Comparison of ENCODE assay signal across 8 mouse cellular contexts in genomic region chr3:89321183-89322130, GRCm38 (mm10). TPM values are rescaled to one million over a fixed set of nuclear protein-coding genes. Genes with fewer than 3 reads are reported as not detected.
A peak's percentile ranks its signal among the peaks of the same experiment; 100 is the strongest.
DNase-seq lines count a peak whose midpoint lies in the region; ATAC-seq and TF ChIP-seq lines count a peak whose summit lies in the region.

No protein-coding gene starts in this region.

- ATAC-seq in liver, postnatal 0 days = peak; percentile 26; the same call in 1 of the 2 replicates

- no peak overlapping the region for H3K27ac ChIP-seq in heart, adult 2 months
- no peak overlapping the region for H3K27ac ChIP-seq in brown adipose tissue, adult 24 weeks (replicated peaks; ENCODE audit: low read depth, low read length)
- H3K27ac ChIP-seq in hindbrain, embryonic 10.5 days = peak overlapping the region; percentile 87
- no peak overlapping the region for H3K27ac ChIP-seq in liver, postnatal 0 days (ENCODE audit: low read depth)

- 1% methylated on average over 63 of the region's 66 CpGs for WGBS in heart, adult 2 months
- under 1% methylated on average over 66 of the region's 66 CpGs for WGBS in hindbrain, embryonic 10.5 days
- 1% methylated on average over 53 of the region's 66 CpGs for WGBS in liver, postnatal 0 days (ENCODE audit: insufficient replicate concordance)

- peaks cover 6% of the 10 kb centered on the region for H3K4me1 ChIP-seq in heart, adult 2 months (ENCODE audit: control insufficient read depth, insufficient read depth, low read length)
- peaks cover 16% of the 10 kb centered on the region; the same call in 1 of the 2 replicates for H3K4me1 ChIP-seq in brown adipose tissue, adult 24 weeks (ENCODE audit: control insufficient read depth, insufficient read depth, insufficient read length, low read length)
- peaks cover 70% of the 10 kb centered on the region for H3K4me1 ChIP-seq in hindbrain, embryonic 10.5 days (replicated peaks)
- H3K4me1 ChIP-seq in liver, postnatal 0 days (ENCODE audit: insufficient read depth) = peaks cover 28% of the 10 kb centered on the region

- H3K4me3 ChIP-seq in heart, adult 2 months = peak overlapping the region; percentile 54
- peak overlapping the region; percentile 54 for H3K4me3 ChIP-seq in brown adipose tissue, adult 24 weeks (ENCODE audit: insufficient read depth, low read depth, low read length)
- H3K4me3 ChIP-seq in hindbrain, embryonic 10.5 days = peak overlapping the region; percentile 71
- peak overlapping the region; percentile 19 for H3K4me3 ChIP-seq in liver, postnatal 0 days (ENCODE audit: low read depth, low read length)

- no peak for TF ChIP-seq POLR2A in heart, adult 2 months (IDR thresholded peaks at IDR 0.05; ENCODE audit: insufficient read depth, low read depth, low read length)

- H3K36me3 ChIP-seq in heart, adult 2 months (ENCODE audit: control insufficient read depth, insufficient read depth, low read length) = no peaks in the 10 kb centered on the region
- no peaks in the 10 kb centered on the region for H3K36me3 ChIP-seq in hindbrain, embryonic 10.5 days
- H3K36me3 ChIP-seq in liver, postnatal 0 days (replicated peaks; ENCODE audit: insufficient read depth, low read length) = no peaks in the 10 kb centered on the region
- H3K36me3 ChIP-seq in splenic B cell, adult 2 months (ENCODE audit: control insufficient read depth, insufficient read depth, low read length, poor library complexity, severe bottlenecking) = no peaks in the 10 kb centered on the region

- H3K4me2 ChIP-seq in liver, postnatal 0 days (ENCODE audit: low read depth, low read length) = peak overlapping the region; percentile 79

- no peaks in the 10 kb centered on the region for H3K79me2 ChIP-seq in heart, adult 2 months (replicated peaks; ENCODE audit: control insufficient read depth, insufficient read depth, low read length)

- no peaks in the 10 kb centered on the region for H3K9me3 ChIP-seq in hindbrain, embryonic 10.5 days
- H3K9me3 ChIP-seq in liver, postnatal 0 days (ENCODE audit: low read length) = no peaks in the 10 kb centered on the region

- intact Hi-C loops in heart, adult 2 months (cut with DNase I) = no loop called here
- intact Hi-C loops in heart, postnatal 25 days (cut with DNase I) = loop anchor here (1.0 kb wide), 1 partner anchor 14 kb away; no protein-coding TSS in a partner anchor

- peaks cover 28% of the 10 kb centered on the region for H3K27me3 ChIP-seq in heart, adult 2 months (ENCODE audit: control insufficient read depth, insufficient read depth, low read length)
- peaks cover 84% of the 10 kb centered on the region for H3K27me3 ChIP-seq in hindbrain, embryonic 10.5 days (ENCODE audit: insufficient read depth, poor library complexity, severe bottlenecking)
- peaks cover 77% of the 10 kb centered on the region for H3K27me3 ChIP-seq in liver, postnatal 0 days (ENCODE audit: insufficient read depth, low read length)
- H3K27me3 ChIP-seq in splenic B cell, adult 2 months (ENCODE audit: control insufficient read depth, insufficient read depth, low read length, poor library complexity, severe bottlenecking) = no peaks in the 10 kb centered on the region; the same call in 1 of the 2 replicates

- no peak for TF ChIP-seq CTCF in heart, adult 2 months (IDR thresholded peaks at IDR 0.05)
- no peak for TF ChIP-seq CTCF in liver, postnatal 0 days (IDR thresholded peaks at IDR 0.05; ENCODE audit: low read depth)

- TF ChIP-seq EP300 in heart, adult 2 months (IDR thresholded peaks at IDR 0.05; ENCODE audit: insufficient read depth, low read depth, low read length) = no peak
- TF ChIP-seq EP300 in liver, postnatal 0 days (IDR thresholded peaks at IDR 0.05; ENCODE audit: low read depth) = no peak

- DNase-seq in heart, adult 2 months = peak in 1 of 2 experiments; percentile 45
- no peak for DNase-seq in heart, postnatal 25 days (ENCODE audit: low spot score)
- peak; percentile 23 for DNase-seq in A20 (ENCODE audit: low read depth, low spot score)
- peak; percentile 49 for DNase-seq in hindbrain, embryonic 10.5 days (ENCODE audit: low spot score)
- DNase-seq in liver, postnatal 0 days = no peak
- peak; percentile 58 for DNase-seq in splenic B cell, adult 2 months (ENCODE audit: low read depth, low spot score)
- DNase-seq in urinary bladder, postnatal 10 days (ENCODE audit: low spot score) = no peak

- H3K9ac ChIP-seq in heart, adult 2 months (ENCODE audit: low read depth, low read length) = peak overlapping the region; percentile 43
- H3K9ac ChIP-seq in liver, postnatal 0 days (replicated peaks) = no peak overlapping the region

RNA-seq across cellular contexts. Expression of gene Efna3, which starts 1.3 kb away (rescaled TPM):
- total RNA-seq in heart, adult 2 months (2021) = not detected
- polyA plus RNA-seq in heart, adult 2 months (2012; rRNA removed) = 0.09 TPM in 1 of 2 replicates, not detected in the other
- under 1 TPM in 1 of 2 experiments, not detected in 1; 0.31 TPM for total RNA-seq in heart, postnatal 25 days (2021)
- 0.44 TPM in 1 of 2 replicates, not detected in the other for polyA plus RNA-seq in brown adipose tissue, adult 24 weeks (2012; ENCODE audit: insufficient read depth, insufficient read length, missing spikeins)
- 5.9 and 10.7 TPM in 2 replicates for polyA plus RNA-seq in hindbrain, embryonic 10.5 days (2016; fragmentation: Nextera tagmentation; extraction: Ambion mirVana)
- not detected in 2 replicates for polyA plus RNA-seq in liver, postnatal 0 days (2015; fragmentation: Nextera tagmentation; extraction: Ambion mirVana)

RNA-seq across cellular contexts. Expression of gene Efna4, which starts 16.4 kb away (rescaled TPM):
- total RNA-seq in heart, adult 2 months (2021) = under 1 TPM; 0.21 to 0.36 TPM
- polyA plus RNA-seq in heart, adult 2 months (2012; rRNA removed) = 0.64 and 0.86 TPM in 2 replicates
- total RNA-seq in heart, postnatal 25 days (2021) = under 1 TPM; 0.31 to 0.47 TPM
- polyA plus RNA-seq in brown adipose tissue, adult 24 weeks (2012; ENCODE audit: insufficient read depth, insufficient read length, missing spikeins) = 1.3 TPM in 1 of 2 replicates, not detected in the other
- 22.4 and 23.2 TPM in 2 replicates for polyA plus RNA-seq in hindbrain, embryonic 10.5 days (2016; fragmentation: Nextera tagmentation; extraction: Ambion mirVana)
- 0.36 and 0.56 TPM in 2 replicates for polyA plus RNA-seq in liver, postnatal 0 days (2015; fragmentation: Nextera tagmentation; extraction: Ambion mirVana)

RNA-seq across cellular contexts. Expression of gene Adam15, which starts 28.3 kb away (rescaled TPM):
- total RNA-seq in heart, adult 2 months (2021) = 10 to 100 TPM; 56.8 to 59.2 TPM
- 95.6 and 95.7 TPM in 2 replicates for polyA plus RNA-seq in heart, adult 2 months (2012; rRNA removed)
- total RNA-seq in heart, postnatal 25 days (2021) = 10 to 100 TPM; 52.7 to 68.7 TPM
- 28.5 and 31.3 TPM in 2 replicates for polyA plus RNA-seq in brown adipose tissue, adult 24 weeks (2012; ENCODE audit: insufficient read depth, insufficient read length, missing spikeins)
- polyA plus RNA-seq in hindbrain, embryonic 10.5 days (2016; fragmentation: Nextera tagmentation; extraction: Ambion mirVana) = 36.4 and 38.1 TPM in 2 replicates
- polyA plus RNA-seq in liver, postnatal 0 days (2015; fragmentation: Nextera tagmentation; extraction: Ambion mirVana) = 9.1 and 9.2 TPM in 2 replicates

RNA-seq across cellular contexts. Expression of gene Dcst2, which starts 40.3 kb away (rescaled TPM):
- not detected for total RNA-seq in heart, adult 2 months (2021)
- polyA plus RNA-seq in heart, adult 2 months (2012; rRNA removed) = 0.09 and 0.35 TPM in 2 replicates
- not detected for total RNA-seq in heart, postnatal 25 days (2021)
- polyA plus RNA-seq in brown adipose tissue, adult 24 weeks (2012; ENCODE audit: insufficient read depth, insufficient read length, missing spikeins) = 1.2 and 1.6 TPM in 2 replicates
- 0.34 TPM in 1 of 2 replicates, not detected in the other for polyA plus RNA-seq in hindbrain, embryonic 10.5 days (2016; fragmentation: Nextera tagmentation; extraction: Ambion mirVana)
- 0.05 TPM in 1 of 2 replicates, not detected in the other for polyA plus RNA-seq in liver, postnatal 0 days (2015; fragmentation: Nextera tagmentation; extraction: Ambion mirVana)

RNA-seq across cellular contexts. Expression of gene Efna1, which starts 40.5 kb away (rescaled TPM):
- 10 to 100 TPM; 22.6 to 28.4 TPM for total RNA-seq in heart, adult 2 months (2021)
- 39.6 and 44.4 TPM in 2 replicates for polyA plus RNA-seq in heart, adult 2 months (2012; rRNA removed)
- 10 to 100 TPM; 29.4 to 33.5 TPM for total RNA-seq in heart, postnatal 25 days (2021)
- polyA plus RNA-seq in brown adipose tissue, adult 24 weeks (2012; ENCODE audit: insufficient read depth, insufficient read length, missing spikeins) = 5.6 and 6.3 TPM in 2 replicates
- 16.5 and 17.7 TPM in 2 replicates for polyA plus RNA-seq in hindbrain, embryonic 10.5 days (2016; fragmentation: Nextera tagmentation; extraction: Ambion mirVana)
- polyA plus RNA-seq in liver, postnatal 0 days (2015; fragmentation: Nextera tagmentation; extraction: Ambion mirVana) = 22.1 and 27.8 TPM in 2 replicates

Comparison
In these comparisons a context has a peak if more than half of its experiments do, and no peak if none do; other contexts are left out.
1. DNase-seq: peak in A20 (single experiment), hindbrain, embryonic 10.5 days (single experiment) and splenic B cell, adult 2 months (single experiment); none in heart, postnatal 25 days (single experiment), liver, postnatal 0 days (single experiment) and urinary bladder, postnatal 10 days (single experiment).
2. H3K4me3 ChIP-seq: peak in every context shown above with its lines; median percentile 71 in hindbrain, embryonic 10.5 days; 54 in heart, adult 2 months; 54 in brown adipose tissue, adult 24 weeks; 19 in liver, postnatal 0 days.
3. RNA of gene Efna4, which starts 16.4 kb away (polyA plus RNA-seq): 22.4 to 23.2 TPM in hindbrain, embryonic 10.5 days; 1.3 TPM in brown adipose tissue, adult 24 weeks, 0.64 to 0.86 TPM in heart, adult 2 months and 0.36 to 0.56 TPM in liver, postnatal 0 days; every median in the first group is over 10 times any median in the second.